Mouse (Mus musculus) forebrain, embryonic 15.5 days (tissue): ENCODE measurements at regions not wholly inside any gene's neighbourhood (a gene's known extent, or its start where the extent isn't known, plus 50 kb on each side); places are given as distances from the start of the nearest gene placed in this dataset.

Experiments used
- ATAC-seq: fragments of 200-750 bp; cut with Nextera tagmentation; replicated peaks from 2 replicates; pipeline ENCODE4 v1.8.0; 2017; ENCODE audit warnings: mild to moderate bottlenecking, moderate TSS enrichment, moderate library complexity
- H3K27ac ChIP-seq: fragments of 300-500 bp; sonication (generic); replicated peaks from 2 replicates; pipeline ENCODE4 v1.5.1; 2015; ENCODE audit warnings: mild to moderate bottlenecking, inconsistent platforms
- H3K27me3 ChIP-seq: fragments of 300-500 bp; sonication (generic); 2 replicates; pipeline ENCODE4 v1.6.1; 2015; ENCODE audit warnings: inconsistent platforms
- H3K36me3 ChIP-seq: fragments of 300-500 bp; sonication (generic); 2 replicates; pipeline ENCODE4 v1.6.1; 2015; ENCODE audit warnings: mild to moderate bottlenecking, inconsistent platforms
- H3K4me1 ChIP-seq: fragments of 300-500 bp; sonication (generic); 2 replicates; pipeline ENCODE4 v1.6.1; 2015; ENCODE audit warnings: inconsistent platforms
- H3K4me2 ChIP-seq: fragments of 300-500 bp; sonication (generic); replicated peaks from 2 replicates; pipeline ENCODE4 v1.6.1; 2015; ENCODE audit warnings: mild to moderate bottlenecking, inconsistent platforms
- H3K4me3 ChIP-seq: fragments of 300-500 bp; sonication (generic); 2 replicates; pipeline ENCODE4 v1.5.1; 2015; ENCODE audit warnings: mild to moderate bottlenecking, inconsistent platforms
- H3K9ac ChIP-seq: fragments of 300-500 bp; sonication (generic); replicated peaks from 2 replicates; pipeline ENCODE4 v1.6.1; 2015; ENCODE audit warnings: mild to moderate bottlenecking, inconsistent platforms
- H3K9me3 ChIP-seq: fragments of 300-500 bp; sonication (generic); 2 replicates; pipeline ENCODE4 v1.6.1; 2016; ENCODE audit warnings: inconsistent platforms
- WGBS: fragments of 180-500 bp; shearing (Covaris S2); methylation state at CpG from one replicate; pipeline ENCODE4 v1.1.7; 2015; ENCODE audit warnings: mixed read lengths; 5-methylcytosine and 5-hydroxymethylcytosine counted together

- Histone ChIP-seq H3K9me3 (no peaks in the 10 kb centered on the region), H3K4me2 (no peak overlapping the region), H3K36me3 (no peaks in the 10 kb centered on the region), H3K4me1 (peaks cover 4% of the 10 kb centered on the region; the same call in 1 of the 2 replicates), H3K27me3 (no peaks in the 10 kb centered on the region), H3K4me3 (no peak overlapping the region), H3K9ac (no peak overlapping the region), H3K27ac (0 out of 2 replicates have a peak overlapping the region, but pooled peaks have one; percentile 11)
- no peak for ATAC-seq
- WGBS, result 88% methylated on average over 5 of the region's 5 CpGs
Observed at GRCm38 (mm10) chr16:37459533-37459890, 74.8 kb upstream of the Stxbp5l start.

GRCm38 (mm10) chr16:37458592-37459532 is 74.1 kb upstream of the Stxbp5l start:
- no peak for ATAC-seq
- peaks cover 4% of the 10 kb centered on the region; the same call in 1 of the 2 replicates for H3K4me1 ChIP-seq
- H3K36me3 ChIP-seq, result no peaks in the 10 kb centered on the region
- H3K9me3 ChIP-seq, result no peaks in the 10 kb centered on the region
- 74% methylated on average over 4 of the region's 4 CpGs for whole genome bisulfite sequencing
- H3K9ac ChIP-seq, result no peak overlapping the region
- no peak overlapping the region for H3K4me2 ChIP-seq
- H3K4me3 ChIP-seq, result no peak overlapping the region
- no peaks in the 10 kb centered on the region for H3K27me3 ChIP-seq
- H3K27ac ChIP-seq, result 0 out of 2 replicates have a peak overlapping the region, but pooled peaks have one; percentile 28

- H3K9me3 ChIP-seq, result no peaks in the 10 kb centered on the region
- no peak for ATAC-seq
- H3K27me3 ChIP-seq, result no peaks in the 10 kb centered on the region
- H3K36me3 ChIP-seq, result no peaks in the 10 kb centered on the region
- no peak overlapping the region for H3K4me2 ChIP-seq
- no peak overlapping the region for H3K9ac ChIP-seq
- H3K4me1 ChIP-seq, result peaks cover 4% of the 10 kb centered on the region; the same call in 1 of the 2 replicates
- no peak overlapping the region for H3K4me3 ChIP-seq
- no peak overlapping the region for H3K27ac ChIP-seq
- WGBS, result 77% methylated on average over 2 of the region's 2 CpGs
Observed at GRCm38 (mm10) chr16:37455971-37456370, 71.2 kb upstream of the Stxbp5l start.

DNA sequence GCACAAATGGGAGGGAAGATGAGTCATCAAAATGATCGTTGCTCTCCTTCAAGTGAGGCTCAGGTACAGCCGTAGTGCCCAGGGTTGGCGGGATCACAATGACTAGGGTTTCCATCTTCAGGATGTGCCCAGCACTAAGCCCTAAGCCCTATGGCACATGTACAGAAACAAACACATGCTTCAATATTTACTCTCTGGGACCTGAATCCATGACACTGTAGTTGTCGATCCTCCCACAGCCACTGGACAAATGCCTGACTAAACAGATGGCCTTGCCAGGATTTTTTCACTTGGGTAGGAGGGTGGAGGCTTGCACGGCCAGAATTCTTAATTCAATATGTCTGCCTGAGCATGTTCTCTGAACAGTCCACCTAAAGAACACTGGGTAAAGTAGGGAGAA is 65.1 kb upstream of the Stxbp5l start:
- Histone ChIP-seq H3K27ac (no peak overlapping the region), H3K4me1 (no peaks in the 10 kb centered on the region), H3K36me3 (no peaks in the 10 kb centered on the region), H3K9ac (no peak overlapping the region), H3K4me2 (no peak overlapping the region), H3K9me3 (no peaks in the 10 kb centered on the region), H3K27me3 (no peaks in the 10 kb centered on the region), H3K4me3 (no peak overlapping the region)
- 85% methylated on average over 5 of the region's 5 CpGs for WGBS
- ATAC-seq, result no peak

- H3K36me3 ChIP-seq, result no peaks in the 10 kb centered on the region
- no peak for ATAC-seq
- H3K9me3 ChIP-seq, result no peaks in the 10 kb centered on the region
- H3K27ac ChIP-seq, result no peak overlapping the region
- H3K4me2 ChIP-seq, result no peak overlapping the region
- no peak overlapping the region for H3K4me3 ChIP-seq
- WGBS, result 73% methylated on average over 1 of the region's 1 CpGs
- no peak overlapping the region for H3K9ac ChIP-seq
- H3K27me3 ChIP-seq, result no peaks in the 10 kb centered on the region
- no peaks in the 10 kb centered on the region for H3K4me1 ChIP-seq
Observed at GRCm38 (mm10) chr16:37445756-37446155, 61.0 kb upstream of the Stxbp5l start.

- no peak overlapping the region for H3K4me2 ChIP-seq
- H3K4me1 ChIP-seq, result no peaks in the 10 kb centered on the region
- H3K36me3 ChIP-seq, result no peaks in the 10 kb centered on the region
- peak overlapping the region; percentile 52 for H3K27ac ChIP-seq
- no peaks in the 10 kb centered on the region for H3K9me3 ChIP-seq
- no peaks in the 10 kb centered on the region for H3K27me3 ChIP-seq
- H3K4me3 ChIP-seq, result no peak overlapping the region
- peak; percentile 72 for ATAC-seq
- 51% methylated on average over 6 of the region's 6 CpGs for WGBS
- no peak overlapping the region for H3K9ac ChIP-seq
Observed at GRCm38 (mm10) chr16:37442936-37443335, 58.2 kb upstream of the Stxbp5l start.

DNA sequence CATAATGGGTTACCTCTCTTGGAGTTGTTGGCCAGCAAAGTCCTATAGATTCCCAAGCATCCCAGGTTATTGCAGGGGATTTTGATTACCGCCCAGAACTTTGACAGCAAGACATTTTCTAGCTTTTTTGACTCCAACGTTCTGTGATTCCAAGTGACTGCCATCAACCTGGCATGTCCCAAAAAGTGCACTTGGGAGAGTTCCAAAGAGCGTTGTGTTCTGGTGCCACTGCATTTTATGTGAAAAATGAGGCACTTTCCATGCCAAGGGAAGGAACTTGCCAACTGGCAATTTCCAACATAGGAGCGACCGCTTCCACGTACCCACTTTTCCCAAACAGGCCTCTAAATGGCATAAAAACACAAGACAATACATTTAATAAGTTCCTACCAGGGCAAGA is 57.7 kb upstream of the Stxbp5l start:
- H3K9me3 ChIP-seq, result no peaks in the 10 kb centered on the region
- no peak overlapping the region for H3K4me3 ChIP-seq
- WGBS, result 69% methylated on average over 6 of the region's 6 CpGs
- H3K27me3 ChIP-seq, result no peaks in the 10 kb centered on the region
- H3K4me1 ChIP-seq, result no peaks in the 10 kb centered on the region
- H3K4me2 ChIP-seq, result no peak overlapping the region
- no peak overlapping the region for H3K9ac ChIP-seq
- no peaks in the 10 kb centered on the region for H3K36me3 ChIP-seq
- 0 out of 2 replicates have a peak, but pooled peaks have one; percentile 11 for ATAC-seq
- peak overlapping the region; percentile 52; the same call in 1 of the 2 replicates for H3K27ac ChIP-seq

DNA sequence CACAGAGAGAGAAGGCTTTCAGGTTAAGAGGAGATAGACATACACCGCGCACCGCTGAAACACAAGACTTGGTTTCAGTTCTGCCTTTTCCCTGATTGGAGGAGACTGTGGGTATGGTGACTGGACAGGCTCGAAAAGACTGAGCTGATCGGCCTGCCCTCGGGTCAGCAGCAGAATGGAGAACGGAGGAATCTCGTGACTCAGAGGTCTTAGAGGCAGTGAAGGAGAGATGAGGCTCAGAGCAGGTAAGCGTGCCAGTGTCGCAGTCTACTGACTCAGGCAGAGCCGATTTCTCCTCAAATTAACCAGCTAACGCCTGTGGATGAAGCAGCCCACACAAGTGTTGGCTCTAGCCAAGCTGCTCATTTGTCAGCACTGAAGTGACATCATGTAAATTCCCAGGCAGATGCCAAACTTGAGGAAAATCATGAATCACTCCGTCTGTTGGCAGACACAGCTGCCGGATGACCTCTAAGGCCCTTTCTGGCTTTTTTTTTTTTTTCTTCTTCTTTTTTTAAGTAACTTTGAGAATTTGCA is 55.9 kb upstream of the Stxbp5l start:
- Histone ChIP-seq H3K9me3 (no peaks in the 10 kb centered on the region), H3K4me1 (no peaks in the 10 kb centered on the region), H3K4me2 (no peak overlapping the region), H3K9ac (no peak overlapping the region), H3K27ac (no peak overlapping the region), H3K27me3 (no peaks in the 10 kb centered on the region), H3K36me3 (no peaks in the 10 kb centered on the region), H3K4me3 (no peak overlapping the region)
- 83% methylated on average over 14 of the region's 14 CpGs for WGBS
- no peak; the same call in 1 of the 2 replicates for ATAC-seq
